Mouse (Mus musculus): ENCODE results near the gene Cdk2ap2. TPM values are rescaled to one million over a fixed set of nuclear protein-coding genes. Genes with fewer than 3 reads are reported as not detected.
A peak's percentile ranks its signal among the peaks of the same experiment; 100 is the strongest.
"Not testable (repeated sequence)": the region's sequence is repeated elsewhere in the genome, so short reads cannot be mapped to it uniquely, and the experiment has no call there.

Cdk2ap2 gene
- polyA plus RNA-seq, 1 experiment from 2014 or later, result 83.4 TPM

- WGBS, result 3% methylated on average over 38 of the region's 38 CpGs
- Histone ChIP-seq H3K27me3 (ENCODE audit: control insufficient read depth, insufficient read depth, low read length) (no peaks in the 10 kb centered on the region), H3K9ac (replicated peaks; ENCODE audit: low read length) (peak overlapping the region; percentile 62), H3K27ac (replicated peaks; ENCODE audit: low read depth, low read length) (peak overlapping the region; percentile 90), H3K4me2 (ENCODE audit: low read length) (peak overlapping the region; percentile 53), H3K9me3 (ENCODE audit: control insufficient read depth, low read length) (no peaks in the 10 kb centered on the region), H3K4me1 (ENCODE audit: control insufficient read depth, insufficient read depth, low read length) (peaks cover 7% of the 10 kb centered on the region), H3K4me3 (replicated peaks; ENCODE audit: low read depth, low read length) (peak overlapping the region; percentile 46), H3K36me3 (ENCODE audit: control insufficient read depth, insufficient read depth, low read length) (peaks cover 13% of the 10 kb centered on the region)
- DNase-seq (peak; percentile 99), ATAC-seq (ENCODE audit: low FRiP score, low TSS enrichment) (peak; percentile 85)
Observed at GRCm38 (mm10) chr19:4121097-4121805, 24.3 kb downstream of the Cdk2ap2 start.

- WGBS, result 66% methylated on average over 6 of the region's 6 CpGs
- H3K27ac ChIP-seq (replicated peaks; ENCODE audit: low read depth, low read length), result peak overlapping the region; percentile 90; the same call in 1 of the 2 replicates
Observed at GRCm38 (mm10) chr19:4121896-4122295, 24.9 kb downstream of the Cdk2ap2 start.

GRCm38 (mm10) chr19:4122411-4123370, 25.7 kb downstream of the Cdk2ap2 start:
- 80% methylated on average over 7 of the region's 7 CpGs for WGBS
- ATAC-seq (ENCODE audit: low FRiP score, low TSS enrichment) (no peak), DNase-seq (no peak)
- Histone ChIP-seq H3K9ac (replicated peaks; ENCODE audit: low read length) (no peak overlapping the region), H3K27ac (replicated peaks; ENCODE audit: low read depth, low read length) (no peak overlapping the region), H3K4me3 (replicated peaks; ENCODE audit: low read depth, low read length) (no peak overlapping the region), H3K36me3 (ENCODE audit: control insufficient read depth, insufficient read depth, low read length) (peaks cover 8% of the 10 kb centered on the region), H3K27me3 (ENCODE audit: control insufficient read depth, insufficient read depth, low read length) (no peaks in the 10 kb centered on the region), H3K4me2 (ENCODE audit: low read length) (no peak overlapping the region), H3K9me3 (ENCODE audit: control insufficient read depth, low read length) (no peaks in the 10 kb centered on the region), H3K4me1 (ENCODE audit: control insufficient read depth, insufficient read depth, low read length) (peaks cover 17% of the 10 kb centered on the region)

More at GRCm38 (mm10) chr19:4121896-4122295, 24.9 kb downstream of the Cdk2ap2 start:
- H3K9ac ChIP-seq (replicated peaks; ENCODE audit: low read length); H3K9me3 ChIP-seq (ENCODE audit: control insufficient read depth, low read length); H3K27me3 ChIP-seq (ENCODE audit: control insufficient read depth, insufficient read depth, low read length); ATAC-seq (ENCODE audit: low FRiP score, low TSS enrichment); DNase-seq; H3K4me3 ChIP-seq (replicated peaks; ENCODE audit: low read depth, low read length); H3K36me3 ChIP-seq (ENCODE audit: control insufficient read depth, insufficient read depth, low read length): not testable (repeated sequence)
- Histone ChIP-seq H3K4me2 (ENCODE audit: low read length) (peak overlapping the region; percentile 53), H3K4me1 (ENCODE audit: control insufficient read depth, insufficient read depth, low read length) (peaks cover 13% of the 10 kb centered on the region)

GRCm38 (mm10) chr19:4124432-4124831, 27.4 kb downstream of the Cdk2ap2 start:
- 83% methylated on average over 4 of the region's 4 CpGs for WGBS
- H3K4me3 ChIP-seq (replicated peaks; ENCODE audit: low read depth, low read length), result no peak overlapping the region
- H3K27me3 ChIP-seq (ENCODE audit: control insufficient read depth, insufficient read depth, low read length), result no peaks in the 10 kb centered on the region
- H3K9me3 ChIP-seq (ENCODE audit: control insufficient read depth, low read length), result no peaks in the 10 kb centered on the region
- peaks cover 17% of the 10 kb centered on the region for H3K36me3 ChIP-seq (ENCODE audit: control insufficient read depth, insufficient read depth, low read length)
- H3K4me1 ChIP-seq (ENCODE audit: control insufficient read depth, insufficient read depth, low read length), result peaks cover 17% of the 10 kb centered on the region
- H3K9ac ChIP-seq (replicated peaks; ENCODE audit: low read length), result no peak overlapping the region
- H3K27ac ChIP-seq (replicated peaks; ENCODE audit: low read depth, low read length), result no peak overlapping the region; the same call in 1 of the 2 replicates
- no peak overlapping the region for H3K4me2 ChIP-seq (ENCODE audit: low read length)
- ATAC-seq (ENCODE audit: low FRiP score, low TSS enrichment) (no peak), DNase-seq (no peak)

- H3K9me3 ChIP-seq (ENCODE audit: control insufficient read depth, low read length); H3K27me3 ChIP-seq (ENCODE audit: control insufficient read depth, insufficient read depth, low read length); ATAC-seq (ENCODE audit: low FRiP score, low TSS enrichment): not testable (repeated sequence)
- Histone ChIP-seq H3K4me2 (ENCODE audit: low read length) (peak overlapping the region; percentile 41), H3K36me3 (ENCODE audit: control insufficient read depth, insufficient read depth, low read length) (peaks cover 23% of the 10 kb centered on the region), H3K4me3 (replicated peaks; ENCODE audit: low read depth, low read length) (peak overlapping the region; percentile 83), H3K9ac (replicated peaks; ENCODE audit: low read length) (peak overlapping the region; percentile 83; the same call in 1 of the 2 replicates), H3K4me1 (ENCODE audit: control insufficient read depth, insufficient read depth, low read length) (peaks cover 14% of the 10 kb centered on the region), H3K27ac (replicated peaks; ENCODE audit: low read depth, low read length) (peak overlapping the region; percentile 71)
- DNase-seq, result peak; percentile 53
- WGBS, result 7% methylated on average over 4 of the region's 4 CpGs
Observed at GRCm38 (mm10) chr19:4125268-4125667, 28.3 kb downstream of the Cdk2ap2 start.

- WGBS, result under 1% methylated on average over 63 of the region's 64 CpGs
- Histone ChIP-seq H3K9me3 (ENCODE audit: control insufficient read depth, low read length) (no peaks in the 10 kb centered on the region), H3K4me1 (ENCODE audit: control insufficient read depth, insufficient read depth, low read length) (peaks cover 9% of the 10 kb centered on the region), H3K27ac (replicated peaks; ENCODE audit: low read depth, low read length) (peak within 1 kb of the TSS; percentile 71), H3K4me2 (ENCODE audit: low read length) (peak within 1 kb of the TSS; percentile 83), H3K27me3 (ENCODE audit: control insufficient read depth, insufficient read depth, low read length) (no peaks in the 10 kb centered on the region), H3K36me3 (ENCODE audit: control insufficient read depth, insufficient read depth, low read length) (peaks cover 28% of the 10 kb centered on the region), H3K4me3 (replicated peaks; ENCODE audit: low read depth, low read length) (peak within 1 kb of the TSS; percentile 83), H3K9ac (replicated peaks; ENCODE audit: low read length) (peak within 1 kb of the TSS; percentile 83)
- DNase-seq, result peak; percentile 98
- peak; percentile 93 for ATAC-seq (ENCODE audit: low FRiP score, low TSS enrichment)
Observed at GRCm38 (mm10) chr19:4125741-4126696, 29.0 kb downstream of the Cdk2ap2 start, which contains the start of gene Aip. TSS of gene Aip (minus strand) at chr19:4125858.

- Histone ChIP-seq H3K9me3 (ENCODE audit: control insufficient read depth, low read length) (no peaks in the 10 kb centered on the region), H3K36me3 (ENCODE audit: control insufficient read depth, insufficient read depth, low read length) (peaks cover 36% of the 10 kb centered on the region), H3K4me3 (replicated peaks; ENCODE audit: low read depth, low read length) (peak overlapping the region; percentile 83), H3K9ac (replicated peaks; ENCODE audit: low read length) (peak overlapping the region; percentile 83), H3K27me3 (ENCODE audit: control insufficient read depth, insufficient read depth, low read length) (no peaks in the 10 kb centered on the region), H3K27ac (replicated peaks; ENCODE audit: low read depth, low read length) (no peak overlapping the region), H3K4me2 (ENCODE audit: low read length) (peak overlapping the region; percentile 83), H3K4me1 (ENCODE audit: control insufficient read depth, insufficient read depth, low read length) (peaks cover 9% of the 10 kb centered on the region)
- no peak for DNase-seq
- WGBS, result 70% methylated on average over 7 of the region's 7 CpGs
- ATAC-seq (ENCODE audit: low FRiP score, low TSS enrichment), result no peak
Observed at GRCm38 (mm10) chr19:4126759-4127495, 29.9 kb downstream of the Cdk2ap2 start.
